Mouse (Mus musculus): ENCODE data around the gene Arid1b.

- TF ChIP-seq POLR2A (IDR thresholded peaks at IDR 0.05; ENCODE audit: extremely low read depth, insufficient read depth, low read length) (no peak), CTCF (IDR thresholded peaks at IDR 0.05; ENCODE audit: low read depth, low read length) (no peak)
Observed at GRCm38 (mm10) chr17:4994813-4995560, 855 bp downstream of the Arid1b start.
